Comparison of ENCODE assay signal across 12 mouse cellular contexts in the genomic region with DNA sequence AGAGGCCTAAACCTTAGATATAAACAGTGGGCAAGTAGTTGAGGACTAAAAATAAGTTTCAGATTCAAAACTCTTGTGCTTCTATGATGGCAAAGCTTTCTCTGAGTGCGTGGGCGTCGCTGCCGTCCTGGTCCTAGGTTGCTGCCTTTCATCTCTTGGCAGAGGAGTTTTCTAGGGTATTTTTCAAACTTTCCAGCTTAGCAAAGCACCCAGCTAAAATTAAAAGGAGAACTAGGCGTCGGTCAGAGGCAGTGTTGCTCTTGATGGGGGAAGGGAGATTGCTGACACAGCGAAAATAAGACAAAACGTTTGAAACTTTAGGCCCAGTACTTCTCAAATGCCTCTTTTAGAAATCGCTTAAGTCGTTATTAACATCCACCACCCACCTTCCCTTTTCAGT.
A peak's percentile ranks its signal among the peaks of the same experiment; 100 is the strongest.
DNase-seq lines count a peak whose midpoint lies in the region; ATAC-seq and TF ChIP-seq lines count a peak whose summit lies in the region.
"Had no signal": no experiment of that assay in that cellular context is flagged by ENCODE, and none has a peak within 500 bp of the region (broad histone marks: within the 10 kb centered on the region; RNA-seq: fewer than 3 reads in every experiment).

No protein-coding gene starts in this region.

- no peaks in the 10 kb centered on the region for H3K36me3 ChIP-seq in heart, embryonic 12.5 days
- H3K36me3 ChIP-seq in lung, embryonic 14.5 days (ENCODE audit: insufficient read depth), result no peaks in the 10 kb centered on the region
- H3K36me3 ChIP-seq in embryonic facial prominence, embryonic 15.5 days, result no peaks in the 10 kb centered on the region
- H3K36me3 ChIP-seq: neural tube, embryonic 15.5 days; stomach, embryonic 15.5 days had no signal

- ATAC-seq in heart, embryonic 12.5 days (ENCODE audit: insufficient number of reproducible peaks, low FRiP score), result no peak
- ATAC-seq in lung, embryonic 14.5 days (ENCODE audit: insufficient read depth), result no peak
- no peak for ATAC-seq in embryonic facial prominence, embryonic 15.5 days (ENCODE audit: insufficient number of reproducible peaks, low FRiP score, low TSS enrichment, low read depth)

- no peak for TF ChIP-seq CTCF in lung, embryonic 14.5 days (IDR thresholded peaks at IDR 0.05; ENCODE audit: low read depth)

- H3K9me3 ChIP-seq in heart, embryonic 12.5 days (replicated peaks), result no peaks in the 10 kb centered on the region
- no peaks in the 10 kb centered on the region for H3K9me3 ChIP-seq in lung, embryonic 14.5 days (ENCODE audit: low read depth, low read length)
- H3K9me3 ChIP-seq in embryonic facial prominence, embryonic 15.5 days (replicated peaks), result no peaks in the 10 kb centered on the region
- H3K9me3 ChIP-seq: neural tube, embryonic 15.5 days; stomach, embryonic 15.5 days had no signal

- no peak overlapping the region for H3K4me3 ChIP-seq in heart, embryonic 12.5 days
- no peak overlapping the region for H3K4me3 ChIP-seq in lung, embryonic 14.5 days (ENCODE audit: low read depth, low read length)
- no peak overlapping the region for H3K4me3 ChIP-seq in embryonic facial prominence, embryonic 15.5 days (replicated peaks)
- H3K4me3 ChIP-seq: neural tube, embryonic 15.5 days; stomach, embryonic 15.5 days had no signal

- H3K9ac ChIP-seq in heart, embryonic 12.5 days, result no peak overlapping the region
- H3K9ac ChIP-seq in lung, embryonic 14.5 days, result no peak overlapping the region
- no peak overlapping the region for H3K9ac ChIP-seq in embryonic facial prominence, embryonic 15.5 days
- H3K9ac ChIP-seq: neural tube, embryonic 15.5 days; stomach, embryonic 15.5 days had no signal

- DNase-seq in heart, adult 8-10 months (ENCODE audit: low spot score), result peak; percentile 59
- DNase-seq in lung, embryonic 14.5 days, result peak; percentile 54
- no peak for DNase-seq in lung, postnatal 14 days
- peak; percentile 64 for DNase-seq in skeletal muscle tissue, adult 2 months (ENCODE audit: low read depth, low spot score)
- no peak for DNase-seq in cerebellum, postnatal 10 days
- no peak for DNase-seq in spleen, postnatal 10 days (ENCODE audit: low spot score in 2 of 2)
- DNase-seq: adrenal gland, adult 2 months; kidney, postnatal 14 days had no signal

- H3K4me2 ChIP-seq in heart, embryonic 12.5 days, result no peak overlapping the region
- H3K4me2 ChIP-seq in lung, embryonic 14.5 days, result no peak overlapping the region
- H3K4me2 ChIP-seq in embryonic facial prominence, embryonic 15.5 days (replicated peaks), result no peak overlapping the region
- H3K4me2 ChIP-seq: neural tube, embryonic 15.5 days; stomach, embryonic 15.5 days had no signal

- H3K27me3 ChIP-seq in heart, embryonic 12.5 days (replicated peaks), result no peaks in the 10 kb centered on the region
- no peaks in the 10 kb centered on the region for H3K27me3 ChIP-seq in lung, embryonic 14.5 days (ENCODE audit: insufficient read depth, low read length)
- no peaks in the 10 kb centered on the region for H3K27me3 ChIP-seq in embryonic facial prominence, embryonic 15.5 days
- H3K27me3 ChIP-seq: neural tube, embryonic 15.5 days; stomach, embryonic 15.5 days had no signal

- WGBS in heart, embryonic 12.5 days, result 69% methylated on average over 10 of the region's 10 CpGs
- 67% methylated on average over 10 of the region's 10 CpGs for WGBS in lung, embryonic 14.5 days
- 70% methylated on average over 10 of the region's 10 CpGs for WGBS in embryonic facial prominence, embryonic 15.5 days

- no peaks in the 10 kb centered on the region for H3K4me1 ChIP-seq in heart, embryonic 12.5 days (replicated peaks)
- peaks cover 2% of the 10 kb centered on the region; the same call in 1 of the 2 replicates for H3K4me1 ChIP-seq in lung, embryonic 14.5 days (ENCODE audit: insufficient read depth)
- H3K4me1 ChIP-seq in embryonic facial prominence, embryonic 15.5 days, result 0 out of 2 replicates have a peak, but pooled peaks cover 5% of the 10 kb centered on the region
- H3K4me1 ChIP-seq: neural tube, embryonic 15.5 days; stomach, embryonic 15.5 days had no signal

- H3K27ac ChIP-seq in heart, embryonic 12.5 days (ENCODE audit: poor library complexity, severe bottlenecking), result no peak overlapping the region
- peak overlapping the region; percentile 52; the same call in 1 of the 2 replicates for H3K27ac ChIP-seq in lung, embryonic 14.5 days (ENCODE audit: low read depth)
- H3K27ac ChIP-seq in embryonic facial prominence, embryonic 15.5 days (replicated peaks), result 0 out of 2 replicates have a peak overlapping the region, but pooled peaks have one; percentile 17
- H3K27ac ChIP-seq: neural tube, embryonic 15.5 days had no signal

Comparison
In these comparisons a context has a peak if more than half of its experiments do, and no peak if none do; other contexts are left out.
1. DNase-seq: peak in heart, adult 8-10 months (single experiment), lung, embryonic 14.5 days (single experiment) and skeletal muscle tissue, adult 2 months (single experiment); none in lung, postnatal 14 days (single experiment), cerebellum, postnatal 10 days (0 of 2) and spleen, postnatal 10 days (0 of 2).